Mouse (Mus musculus): ENCODE measurements around the gene Peak1. TPM values are rescaled to one million over a fixed set of nuclear protein-coding genes. Genes with fewer than 3 reads are reported as not detected.

The Peak1 gene
- total and polyA plus RNA-seq, 3 experiments = 2.8 to 11.7 TPM; not detected in 1

GRCm38 (mm10) chr9:56304526-56304925 lies 113.3 kb downstream of the Peak1 start:
- H3K27ac ChIP-seq (ENCODE audit: control insufficient read depth, low read depth, low read length) = no peak overlapping the region
- no peak overlapping the region for H3K4me3 ChIP-seq (ENCODE audit: control insufficient read depth in 1 of 2, insufficient read depth in 1 of 2, low read depth in 2 of 2, low read length in 2 of 2)
- TF ChIP-seq MYC (IDR thresholded peaks at IDR 0.05; ENCODE audit: low read depth, low read length) (no peak), MEF2A (IDR thresholded peaks at IDR 0.05; ENCODE audit: extremely low read depth, insufficient replicate concordance, low read depth, low read length, poor library complexity, severe bottlenecking) (no peak), ZC3H11A (IDR thresholded peaks at IDR 0.05; ENCODE audit: low read depth, low read length) (no peak), MAFK (IDR thresholded peaks at IDR 0.05; ENCODE audit: borderline replicate concordance, low read depth, low read length) (no peak), GABPA (IDR thresholded peaks at IDR 0.05; ENCODE audit: low read depth, low read length) (no peak), RAD21 (IDR thresholded peaks at IDR 0.05; ENCODE audit: low read depth, low read length) (no peak), ZMIZ1 (IDR thresholded peaks at IDR 0.05; ENCODE audit: low read depth, low read length) (no peak), E2F4 (IDR thresholded peaks at IDR 0.05; ENCODE audit: borderline replicate concordance, low read depth, low read length) (no peak), RCOR1 (IDR thresholded peaks at IDR 0.05; ENCODE audit: low read depth, low read length) (no peak), TAL1 (IDR thresholded peaks at IDR 0.05; ENCODE audit: low read length) (no peak), POLR2A (IDR thresholded peaks at IDR 0.05; ENCODE audit: control insufficient read depth in 1 of 2, insufficient read depth in 1 of 2, low read depth in 1 of 2, low read length in 2 of 2, poor library complexity in 1 of 2) (no peak), ZKSCAN1 (IDR thresholded peaks at IDR 0.05; ENCODE audit: low read depth, low read length) (no peak), MXI1 (IDR thresholded peaks at IDR 0.05; ENCODE audit: low read depth, low read length) (no peak), POLR2AphosphoS2 (IDR thresholded peaks at IDR 0.05; ENCODE audit: low read length) (no peak)
- peaks cover 0 to 15% of the 10 kb centered on the region in 2 experiments; a peak in 3 of 4 replicates for H3K36me3 ChIP-seq (ENCODE audit: control insufficient read depth in 1 of 2, insufficient read depth in 2 of 2, low read length in 2 of 2)
- H3K9ac ChIP-seq (ENCODE audit: control insufficient read depth, low read depth, low read length, poor library complexity, severe bottlenecking) = no peak overlapping the region
- no peaks in the 10 kb centered on the region for H3K9me3 ChIP-seq (replicated peaks; ENCODE audit: insufficient read depth, low read length)
- H3K79me2 ChIP-seq (ENCODE audit: control insufficient read depth, insufficient read depth, low read length, poor library complexity) = no peaks in the 10 kb centered on the region
- no peak for DNase-seq (ENCODE audit: low read depth, low spot score)
- H3K27me3 ChIP-seq (ENCODE audit: control insufficient read depth in 1 of 2, insufficient read depth in 2 of 2, low read length in 2 of 2) = no peaks in the 10 kb centered on the region
- peaks cover 3% of the 10 kb centered on the region in 2 experiments; a peak in 2 of 4 replicates for H3K4me1 ChIP-seq (ENCODE audit: control insufficient read depth in 1 of 2, insufficient read depth in 2 of 2, low read length in 2 of 2)

GRCm38 (mm10) chr9:56302921-56303465 lies 114.9 kb downstream of the Peak1 start:
- no peaks in the 10 kb centered on the region for H3K79me2 ChIP-seq (ENCODE audit: control insufficient read depth, insufficient read depth, low read length, poor library complexity)
- no peaks in the 10 kb centered on the region for H3K27me3 ChIP-seq (ENCODE audit: control insufficient read depth in 1 of 2, insufficient read depth in 2 of 2, low read length in 2 of 2)
- DNase-seq (ENCODE audit: low read depth, low spot score) = no peak
- H3K4me1 ChIP-seq (ENCODE audit: control insufficient read depth in 1 of 2, insufficient read depth in 2 of 2, low read length in 2 of 2) = peaks cover 3% of the 10 kb centered on the region in 2 experiments; a peak in 2 of 4 replicates
- no peak overlapping the region for H3K4me3 ChIP-seq (ENCODE audit: control insufficient read depth in 1 of 2, insufficient read depth in 1 of 2, low read depth in 2 of 2, low read length in 2 of 2)
- peaks cover 0 to 15% of the 10 kb centered on the region in 2 experiments; a peak in 3 of 4 replicates for H3K36me3 ChIP-seq (ENCODE audit: control insufficient read depth in 1 of 2, insufficient read depth in 2 of 2, low read length in 2 of 2)
- H3K9me3 ChIP-seq (replicated peaks; ENCODE audit: insufficient read depth, low read length) = no peaks in the 10 kb centered on the region
- TF ChIP-seq SMC3 (IDR thresholded peaks at IDR 0.05; ENCODE audit: low read depth, low read length) (no peak), E2F4 (IDR thresholded peaks at IDR 0.05; ENCODE audit: borderline replicate concordance, low read depth, low read length) (no peak), MYB (IDR thresholded peaks at IDR 0.05; ENCODE audit: low read depth, low read length) (no peak), TAL1 (IDR thresholded peaks at IDR 0.05; ENCODE audit: low read length) (no peak), UBTF (IDR thresholded peaks at IDR 0.05; ENCODE audit: borderline replicate concordance, insufficient read depth, low read depth, low read length) (no peak), MAZ (IDR thresholded peaks at IDR 0.05; ENCODE audit: low read depth, low read length) (no peak), CHD1 (IDR thresholded peaks at IDR 0.05; ENCODE audit: low read depth, low read length) (no peak), ZC3H11A (IDR thresholded peaks at IDR 0.05; ENCODE audit: low read depth, low read length) (no peak), USF2 (IDR thresholded peaks at IDR 0.05; ENCODE audit: borderline replicate concordance in 1 of 2, insufficient read depth in 1 of 2, low read depth in 1 of 2, low read length in 2 of 2) (no peak), POLR2A (IDR thresholded peaks at IDR 0.05; ENCODE audit: control insufficient read depth in 1 of 2, insufficient read depth in 1 of 2, low read depth in 1 of 2, low read length in 2 of 2, poor library complexity in 1 of 2) (no peak), BHLHE40 (IDR thresholded peaks at IDR 0.05; ENCODE audit: borderline replicate concordance, low read depth, low read length) (no peak), TCF12 (IDR thresholded peaks at IDR 0.05; ENCODE audit: low read depth, low read length) (no peak), GATA1 (IDR thresholded peaks at IDR 0.05; ENCODE audit: low read depth, low read length) (no peak), CTCF (IDR thresholded peaks at IDR 0.05 in 2 of 3, conservative IDR thresholded peaks at IDR 0.05 in 1 of 3; ENCODE audit: control insufficient read depth in 1 of 3, insufficient read depth in 1 of 3, low read depth in 2 of 3, low read length in 3 of 3, poor library complexity in 1 of 3, severe bottlenecking in 1 of 3) (no peak), MXI1 (IDR thresholded peaks at IDR 0.05; ENCODE audit: low read depth, low read length) (no peak), POLR2AphosphoS2 (IDR thresholded peaks at IDR 0.05; ENCODE audit: low read length) (no peak), JUND (IDR thresholded peaks at IDR 0.05; ENCODE audit: low read depth, low read length) (no peak), GABPA (IDR thresholded peaks at IDR 0.05; ENCODE audit: low read depth, low read length) (no peak), ZNF384 (IDR thresholded peaks at IDR 0.05; ENCODE audit: low read depth, low read length) (no peak), TBP (IDR thresholded peaks at IDR 0.05; ENCODE audit: low read depth, low read length) (no peak)
- no peak overlapping the region for H3K27ac ChIP-seq (ENCODE audit: control insufficient read depth, low read depth, low read length)
- H3K9ac ChIP-seq (ENCODE audit: control insufficient read depth, low read depth, low read length, poor library complexity, severe bottlenecking) = no peak overlapping the region

Data from MEL (cell line).